Mouse (Mus musculus) left cerebral cortex, postnatal 4 days (tissue): ENCODE data around the gene Clcn2. TPM values are rescaled to one million over a fixed set of nuclear protein-coding genes. Genes with fewer than 3 reads are reported as not detected.
"Not testable (repeated sequence)": the region's sequence is repeated elsewhere in the genome, so short reads cannot be mapped to it uniquely, and the experiment has no call there.

Experiments used
- DNase-seq: peaks from one replicate; pipeline ENCODE4 v3.0.0-alpha.2; 2022
- intact Hi-C: fragments of 180-260 bp; cut with DNase I; formaldehyde crosslinking; loops from one replicate; pipeline ENCODE4 v1.15.1; 2025
- total RNA-seq, 2 experiments: library from RNA; stranded (reverse); gene quantifications; 2 replicates each; pipeline ENCODE4 v1.2.3; 2021

The Clcn2 gene
- total RNA-seq, 2 experiments from 2014 or later: 38.8 to 40.3 TPM

GRCm38 (mm10) chr16:20670291-20670690 is 47.3 kb downstream of the Clcn2 start:
- DNase-seq: no peak
- intact Hi-C loops: no loop called here

DNA sequence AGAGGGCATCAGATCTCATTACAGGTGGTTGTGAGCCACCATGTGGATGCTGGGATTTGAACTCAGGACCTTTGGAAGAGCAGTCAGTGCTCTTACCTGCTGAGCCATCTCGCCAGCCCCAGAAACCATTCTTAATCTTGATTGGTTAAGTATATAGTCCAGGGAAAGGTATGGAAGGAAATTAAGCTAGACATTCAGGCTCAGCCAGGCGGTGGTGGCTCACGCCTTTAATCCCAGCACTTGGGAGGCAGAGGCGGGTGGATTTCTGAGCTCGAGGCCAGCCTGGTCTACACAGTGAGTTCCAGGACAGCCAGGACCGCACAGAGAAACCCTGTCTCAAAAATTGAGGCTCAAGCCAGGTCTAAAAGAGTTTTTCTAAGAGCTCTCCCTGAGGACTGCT is 49.5 kb downstream of the Clcn2 start, which contains the start of gene Eif4g1:
Eif4g1 (plus strand) TSS at position 301 of the 400 bp plus-strand sequence.
- DNase-seq, intact Hi-C loops: not testable (repeated sequence)

DNA sequence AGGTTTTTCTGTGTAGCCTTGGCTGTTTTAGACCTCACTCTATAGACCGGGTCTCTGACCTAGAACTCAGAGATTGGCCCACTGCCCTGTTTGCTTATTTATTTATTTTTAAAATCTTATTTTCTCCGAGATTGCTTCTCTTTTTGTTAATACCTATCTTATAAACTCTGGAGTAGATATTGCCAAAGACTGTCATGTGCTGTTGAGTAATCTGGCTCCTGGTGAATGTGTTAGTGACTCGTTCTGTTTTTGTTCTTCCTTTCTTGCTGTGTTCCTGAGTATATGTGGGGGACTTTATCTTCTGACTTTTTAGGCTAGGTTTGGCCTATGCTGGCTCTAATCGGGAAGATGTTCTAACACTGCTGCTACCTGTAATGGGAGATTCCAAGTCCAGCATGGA is 59.9 kb downstream of the Clcn2 start:
- no peak for DNase-seq
- intact Hi-C loops: no loop called here

GRCm38 (mm10) chr16:20653315-20653714 is 64.2 kb downstream of the Clcn2 start:
- no peak for DNase-seq
- intact Hi-C loops: no loop called here

Other genes with a start within 250 kb of the Clcn2 start
- gene Eif2b5, start 218.9 kb downstream of the Clcn2 start, total RNA-seq: 10 to 100 TPM; 66.8 to 67.8 TPM
- 100 to 1,000 TPM; 103 to 108 TPM for gene Dvl3, start 200.8 kb downstream of the Clcn2 start, total RNA-seq
- 100 to 1,000 TPM; 865 to 870 TPM for gene Ap2m1, start 182.3 kb downstream of the Clcn2 start, total RNA-seq
- gene Abcf3, start 169.2 kb downstream of the Clcn2 start, total RNA-seq: 10 to 100 TPM; 74.7 to 94.0 TPM
- gene Vwa5b2, start 128.3 kb downstream of the Clcn2 start, total RNA-seq: 10 to 100 TPM; 47.6 to 59.3 TPM
- gene Eef1akmt4, start 106.2 kb downstream of the Clcn2 start, total RNA-seq: 1 to 10 TPM; 3.4 to 3.9 TPM
- not detected for gene Gm49333, start 106.1 kb downstream of the Clcn2 start, total RNA-seq
- 10 to 100 TPM; 10.9 to 13.9 TPM for gene Alg3, start 106.0 kb downstream of the Clcn2 start, total RNA-seq
- 100 to 1,000 TPM; 197 to 204 TPM for gene Camk2n2, start 96.5 kb downstream of the Clcn2 start, total RNA-seq
- gene Ece2, start 87.9 kb downstream of the Clcn2 start, total RNA-seq: 10 to 100 TPM; 28.6 to 33.0 TPM
- gene Psmd2, start 66.1 kb downstream of the Clcn2 start, total RNA-seq: 100 to 1,000 TPM; 262 to 273 TPM
- 100 to 1,000 TPM; 362 to 378 TPM for gene Eif4g1, start 49.4 kb downstream of the Clcn2 start, total RNA-seq
- 100 to 1,000 TPM; 101 to 115 TPM for gene Fam131a, start 24.5 kb downstream of the Clcn2 start, total RNA-seq
- gene Polr2h, start 81 bp downstream of the Clcn2 start, total RNA-seq: 10 to 100 TPM; 30.5 to 32.0 TPM
- 10 to 100 TPM; 15.4 to 18.6 TPM for gene Chrd, start 15.4 kb upstream of the Clcn2 start, total RNA-seq
- gene Thpo, start 16.8 kb upstream of the Clcn2 start, total RNA-seq: 1 to 10 TPM; 1.2 to 2.3 TPM